13 mouse cellular contexts compared by ENCODE assay signal in the genomic region with DNA sequence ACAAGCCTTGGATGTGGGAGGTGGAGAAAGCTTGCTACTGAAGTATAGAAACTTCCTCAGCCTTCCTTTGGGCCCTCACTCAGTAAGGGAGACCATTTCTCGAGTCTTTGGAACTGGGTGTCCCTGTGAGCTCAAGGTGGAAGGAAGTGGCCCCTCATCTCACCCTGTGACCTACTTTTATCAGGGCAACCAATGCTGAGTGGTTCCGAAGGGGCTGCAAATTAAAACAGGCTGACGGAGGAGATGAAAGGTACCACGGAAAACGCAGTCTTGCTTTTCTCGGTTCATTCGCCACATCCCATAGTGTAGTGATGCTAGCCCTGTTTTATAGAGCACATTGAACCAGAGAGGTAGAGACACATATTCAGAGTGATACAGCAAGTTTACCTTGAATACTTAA.
"Had no signal": no experiment of that assay in that cellular context is flagged by ENCODE, and none has a peak within 500 bp of the region (broad histone marks: within the 10 kb centered on the region; RNA-seq: fewer than 3 reads in every experiment).

No protein-coding gene starts in this region.

- H3K27ac ChIP-seq: intestine, embryonic 15.5 days; layer of hippocampus, adult 2 months; limb, embryonic 13.5 days; liver, embryonic 14.5 days; midbrain, embryonic 15.5 days; neural tube, embryonic 13.5 days; stomach, embryonic 15.5 days had no signal

- H3K9ac ChIP-seq: intestine, embryonic 15.5 days; limb, embryonic 13.5 days; liver, embryonic 14.5 days; midbrain, embryonic 15.5 days; neural tube, embryonic 13.5 days; stomach, embryonic 15.5 days had no signal

- H3K4me2 ChIP-seq: intestine, embryonic 15.5 days; limb, embryonic 13.5 days; midbrain, embryonic 15.5 days; neural tube, embryonic 13.5 days; stomach, embryonic 15.5 days had no signal

- H3K9me3 ChIP-seq: intestine, embryonic 15.5 days; limb, embryonic 13.5 days; midbrain, embryonic 15.5 days; neural tube, embryonic 13.5 days; stomach, embryonic 15.5 days had no signal

- H3K27me3 ChIP-seq: intestine, embryonic 15.5 days; limb, embryonic 13.5 days; midbrain, embryonic 15.5 days; neural tube, embryonic 13.5 days; stomach, embryonic 15.5 days had no signal

- H3K4me3 ChIP-seq: intestine, embryonic 15.5 days; layer of hippocampus, adult 2 months; limb, embryonic 13.5 days; midbrain, embryonic 15.5 days; neural tube, embryonic 13.5 days; stomach, embryonic 15.5 days had no signal

- H3K36me3 ChIP-seq: intestine, embryonic 15.5 days; limb, embryonic 13.5 days; midbrain, embryonic 15.5 days; neural tube, embryonic 13.5 days; stomach, embryonic 15.5 days had no signal

- ATAC-seq: intestine, embryonic 15.5 days; midbrain, embryonic 15.5 days had no signal

- DNase-seq: kidney, adult 18-20 months; kidney, postnatal 10 days; kidney, postnatal 4 days; lung, adult 18-20 months; retina, postnatal 1 day; right cerebral cortex, postnatal 14 days had no signal
